Mouse (Mus musculus): ENCODE measurements around the gene A930033H14Rik. TPM values are rescaled to one million over a fixed set of nuclear protein-coding genes. Genes with fewer than 3 reads are reported as not detected.

A930033H14Rik gene
- polyA plus RNA-seq, 1 experiment from 2014 or later = 1.3 TPM

- WGBS = 79% methylated on average over 3 of the region's 3 CpGs
- no peak for ATAC-seq (ENCODE audit: low read depth)
- H3K4me2 ChIP-seq = no peak overlapping the region
- 0 out of 2 replicates have a peak, but pooled peaks cover 3% of the 10 kb centered on the region for H3K4me1 ChIP-seq (replicated peaks)
- H3K27ac ChIP-seq (replicated peaks) = no peak overlapping the region
- no peaks in the 10 kb centered on the region for H3K36me3 ChIP-seq
- no peaks in the 10 kb centered on the region for H3K9me3 ChIP-seq
- H3K27me3 ChIP-seq = no peaks in the 10 kb centered on the region
- H3K4me3 ChIP-seq = no peak overlapping the region
- H3K9ac ChIP-seq = no peak overlapping the region
Measured at GRCm38 (mm10) chr10:69161503-69161902, 51.4 kb downstream of the A930033H14Rik start.

GRCm38 (mm10) chr10:69160877-69161276, 52.0 kb downstream of the A930033H14Rik start:
- Histone ChIP-seq H3K27ac (replicated peaks) (no peak overlapping the region), H3K27me3 (no peaks in the 10 kb centered on the region), H3K9ac (no peak overlapping the region), H3K4me2 (no peak overlapping the region), H3K9me3 (no peaks in the 10 kb centered on the region), H3K4me3 (no peak overlapping the region), H3K4me1 (replicated peaks) (0 out of 2 replicates have a peak, but pooled peaks cover 3% of the 10 kb centered on the region), H3K36me3 (no peaks in the 10 kb centered on the region)
- 90% methylated on average over 2 of the region's 2 CpGs for WGBS
- no peak for ATAC-seq (ENCODE audit: low read depth)

Other genes starting within 250 kb of the A930033H14Rik start
- 14.3 and 15.1 TPM in 2 replicates for gene Rhobtb1, start 61.7 kb downstream of the A930033H14Rik start, polyA plus RNA-seq (2015; fragmentation: Nextera tagmentation; extraction: Ambion mirVana)
- gene Cdk1, start 139.8 kb upstream of the A930033H14Rik start, polyA plus RNA-seq (2015; fragmentation: Nextera tagmentation; extraction: Ambion mirVana) = 91.3 and 119 TPM in 2 replicates
- 104 TPM in 2 replicates for gene Ank3, start 185.7 kb upstream of the A930033H14Rik start, polyA plus RNA-seq (2015; fragmentation: Nextera tagmentation; extraction: Ambion mirVana)

All from neural tube, embryonic 13.5 days (tissue).